Mouse (Mus musculus): ENCODE measurements around the gene 4933402J07Rik. TPM values are rescaled to one million over a fixed set of nuclear protein-coding genes. Genes with fewer than 3 reads are reported as not detected.

Gene 4933402J07Rik
- total and polyA plus RNA-seq, 3 experiments: not detected

GRCm38 (mm10) chr8:87539829-87540394 is 23.7 kb upstream of the 4933402J07Rik start:
- H3K27ac ChIP-seq (ENCODE audit: insufficient read depth, low read depth): no peak overlapping the region
- H3K9me3 ChIP-seq (replicated peaks; ENCODE audit: low read length): peaks cover 14% of the 10 kb centered on the region
- H3K4me1 ChIP-seq (ENCODE audit: control insufficient read depth in 1 of 2, insufficient read depth in 2 of 2): peaks cover 3 to 8% of the 10 kb centered on the region in 2 experiments; a peak in 3 of 4 replicates
- no peak overlapping the region for H3K4me2 ChIP-seq (ENCODE audit: insufficient read depth, low read depth, poor library complexity, severe bottlenecking)
- no peak overlapping the region for H3K9ac ChIP-seq (ENCODE audit: insufficient read depth, low read depth)
- in situ Hi-C loops (cut with MboI; ENCODE audit: low pct_ligation_motif_present, low pct_unique_long_range_greater_than_20kb, low sequenced_read_pairs) (loop anchor here (10.0 kb wide), 1 partner anchor 605 kb away; no protein-coding TSS in a partner anchor), dilution Hi-C loops (cut with MboI; ENCODE audit: extremely low pct_ligation_motif_present, extremely low pct_unique_long_range_greater_than_20kb, low sequenced_read_pairs) (no loop called here)
- TF ChIP-seq BHLHE40 (IDR thresholded peaks at IDR 0.05; ENCODE audit: low read depth, low read length): no peak
- TF ChIP-seq CTCF (conservative IDR thresholded peaks at IDR 0.05 in 1 of 2, IDR thresholded peaks at IDR 0.05 in 1 of 2; ENCODE audit: low read depth in 2 of 2, low read length in 2 of 2): no peak
- no peak for TF ChIP-seq IRF4 (IDR thresholded peaks at IDR 0.05; ENCODE audit: low read depth, low read length)
- TF ChIP-seq NRF1 (IDR thresholded peaks at IDR 0.05; ENCODE audit: low read depth, low read length): no peak
- TF ChIP-seq CHD1 (IDR thresholded peaks at IDR 0.05; ENCODE audit: low read depth, low read length): no peak
- no peak for TF ChIP-seq HCFC1 (IDR thresholded peaks at IDR 0.05; ENCODE audit: low read depth, low read length)
- TF ChIP-seq KAT2A (IDR thresholded peaks at IDR 0.05; ENCODE audit: insufficient replicate concordance, low read length): no peak
- no peak for TF ChIP-seq ZMIZ1 (IDR thresholded peaks at IDR 0.05; ENCODE audit: low read depth, low read length)
- no peak for TF ChIP-seq PAX5 (IDR thresholded peaks at IDR 0.05; ENCODE audit: low read length)
- no peak for TF ChIP-seq ELF1 (IDR thresholded peaks at IDR 0.05; ENCODE audit: low read depth, low read length)
- no peaks in the 10 kb centered on the region for H3K36me3 ChIP-seq (replicated peaks in 1 of 2; ENCODE audit: control insufficient read depth in 1 of 2, insufficient read depth in 1 of 2, low read length in 1 of 2)
- no peak for DNase-seq (ENCODE audit: extremely low read depth)
- H3K79me2 ChIP-seq (replicated peaks; ENCODE audit: control insufficient read depth, extremely low read depth, insufficient read depth, poor library complexity, severe bottlenecking): no peaks in the 10 kb centered on the region
- H3K27me3 ChIP-seq (replicated peaks): peaks cover 15% of the 10 kb centered on the region
- H3K4me3 ChIP-seq (replicated peaks in 1 of 3; ENCODE audit: low read depth in 2 of 3, low read length in 2 of 3, poor library complexity in 1 of 3): no peak overlapping the region

DNA sequence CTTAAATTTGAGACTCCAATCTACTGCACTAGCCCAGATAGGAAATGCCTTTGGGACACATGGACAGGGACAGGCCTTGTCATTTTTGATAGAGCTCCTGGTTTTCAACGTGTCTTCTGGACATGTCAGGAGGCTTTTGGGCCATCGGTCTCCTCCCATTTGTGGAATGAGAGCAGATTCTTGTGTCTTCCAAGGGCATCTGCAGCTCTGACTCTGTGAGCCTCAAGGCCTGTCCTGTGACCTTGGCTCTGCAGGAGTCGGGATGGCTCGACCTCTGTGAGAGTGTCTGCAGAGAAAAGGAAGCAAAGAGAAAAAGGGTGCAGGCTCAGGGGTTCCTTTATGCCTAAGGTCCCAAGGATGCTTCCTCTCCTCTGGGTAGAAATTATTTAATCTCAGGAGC is 13.8 kb upstream of the 4933402J07Rik start:
- no peaks in the 10 kb centered on the region for H3K9me3 ChIP-seq (replicated peaks; ENCODE audit: low read length)
- no peak overlapping the region for H3K9ac ChIP-seq (ENCODE audit: insufficient read depth, low read depth)
- no peaks in the 10 kb centered on the region for H3K79me2 ChIP-seq (replicated peaks; ENCODE audit: control insufficient read depth, extremely low read depth, insufficient read depth, poor library complexity, severe bottlenecking)
- no peak overlapping the region for H3K4me2 ChIP-seq (ENCODE audit: insufficient read depth, low read depth, poor library complexity, severe bottlenecking)
- H3K27me3 ChIP-seq (replicated peaks): peaks cover 58% of the 10 kb centered on the region
- H3K36me3 ChIP-seq (replicated peaks in 1 of 2; ENCODE audit: control insufficient read depth in 1 of 2, insufficient read depth in 1 of 2, low read length in 1 of 2): no peaks in the 10 kb centered on the region
- H3K4me3 ChIP-seq (replicated peaks in 1 of 3; ENCODE audit: low read depth in 2 of 3, low read length in 2 of 3, poor library complexity in 1 of 3): no peak overlapping the region
- no peak overlapping the region for H3K27ac ChIP-seq (ENCODE audit: insufficient read depth, low read depth)
- TF ChIP-seq ZC3H11A (IDR thresholded peaks at IDR 0.05; ENCODE audit: low read depth, low read length) (no peak), POLR2A (IDR thresholded peaks at IDR 0.05; ENCODE audit: low read depth, low read length) (no peak), ZMIZ1 (IDR thresholded peaks at IDR 0.05; ENCODE audit: low read depth, low read length) (no peak), JUN (IDR thresholded peaks at IDR 0.05; ENCODE audit: insufficient read depth, low read depth, low read length) (no peak), IRF4 (IDR thresholded peaks at IDR 0.05; ENCODE audit: low read depth, low read length) (no peak)
- no peaks in the 10 kb centered on the region for H3K4me1 ChIP-seq (ENCODE audit: control insufficient read depth in 1 of 2, insufficient read depth in 2 of 2)
- DNase-seq (ENCODE audit: extremely low read depth): no peak
- dilution Hi-C loops (cut with MboI; ENCODE audit: extremely low pct_ligation_motif_present, extremely low pct_unique_long_range_greater_than_20kb, low sequenced_read_pairs): no loop called here
- in situ Hi-C loops (cut with MboI; ENCODE audit: low pct_ligation_motif_present, low pct_unique_long_range_greater_than_20kb, low sequenced_read_pairs): no loop called here

DNA sequence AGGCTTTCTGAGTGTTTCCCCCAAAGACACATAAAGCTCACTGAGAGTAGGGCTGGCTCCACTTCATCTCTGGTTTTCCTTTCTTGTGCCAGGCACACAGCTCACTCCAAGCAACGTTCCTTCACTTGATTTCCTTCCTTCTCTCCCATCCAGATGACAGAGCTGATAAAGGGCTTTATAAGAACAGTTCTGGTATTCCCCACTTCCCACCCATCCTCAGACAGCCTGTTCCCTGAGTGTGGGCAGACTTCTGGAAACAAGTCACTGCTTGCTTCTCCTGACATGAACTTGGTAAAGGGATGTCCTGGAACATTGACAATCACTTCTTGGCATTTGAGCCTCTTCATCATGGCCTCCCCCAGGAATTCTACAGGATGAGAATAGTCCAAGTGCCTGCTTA is 10.9 kb upstream of the 4933402J07Rik start:
- in situ Hi-C loops (cut with MboI; ENCODE audit: low pct_ligation_motif_present, low pct_unique_long_range_greater_than_20kb, low sequenced_read_pairs): no loop called here
- Histone ChIP-seq H3K36me3 (replicated peaks in 1 of 2; ENCODE audit: control insufficient read depth in 1 of 2, insufficient read depth in 1 of 2, low read length in 1 of 2) (no peaks in the 10 kb centered on the region), H3K4me1 (ENCODE audit: control insufficient read depth in 1 of 2, insufficient read depth in 2 of 2) (no peaks in the 10 kb centered on the region), H3K27me3 (replicated peaks) (peaks cover 48% of the 10 kb centered on the region), H3K4me3 (replicated peaks in 1 of 3; ENCODE audit: low read depth in 2 of 3, low read length in 2 of 3, poor library complexity in 1 of 3) (no peak overlapping the region), H3K9me3 (replicated peaks; ENCODE audit: low read length) (no peaks in the 10 kb centered on the region), H3K4me2 (ENCODE audit: insufficient read depth, low read depth, poor library complexity, severe bottlenecking) (no peak overlapping the region), H3K9ac (ENCODE audit: insufficient read depth, low read depth) (no peak overlapping the region), H3K27ac (ENCODE audit: insufficient read depth, low read depth) (no peak overlapping the region), H3K79me2 (replicated peaks; ENCODE audit: control insufficient read depth, extremely low read depth, insufficient read depth, poor library complexity, severe bottlenecking) (no peaks in the 10 kb centered on the region)
- no peak for DNase-seq (ENCODE audit: extremely low read depth)
- TF ChIP-seq UBTF (IDR thresholded peaks at IDR 0.05; ENCODE audit: low read depth, low read length) (no peak), GABPA (IDR thresholded peaks at IDR 0.05; ENCODE audit: insufficient replicate concordance, low read depth, low read length) (no peak), ZMIZ1 (IDR thresholded peaks at IDR 0.05; ENCODE audit: low read depth, low read length) (no peak), BHLHE40 (IDR thresholded peaks at IDR 0.05; ENCODE audit: low read depth, low read length) (no peak), POLR2AphosphoS2 (IDR thresholded peaks at IDR 0.05; ENCODE audit: low read depth, low read length) (no peak), KAT2A (IDR thresholded peaks at IDR 0.05; ENCODE audit: insufficient replicate concordance, low read length) (no peak), E2F4 (IDR thresholded peaks at IDR 0.05; ENCODE audit: insufficient replicate concordance, low read depth, low read length) (no peak)
- dilution Hi-C loops (cut with MboI; ENCODE audit: extremely low pct_ligation_motif_present, extremely low pct_unique_long_range_greater_than_20kb, low sequenced_read_pairs): no loop called here
